Mouse (Mus musculus) MEL (cell line): ENCODE results near the gene Mif. TPM values are rescaled to one million over a fixed set of nuclear protein-coding genes. Genes with fewer than 3 reads are reported as not detected.
A peak's percentile ranks its signal among the peaks of the same experiment; 100 is the strongest.

Experiments used
- DNase-seq: peaks from one replicate; pipeline ENCODE4 v3.0.0; 2011; ENCODE audit warnings: low read depth, low spot score
- H3K27ac ChIP-seq: 2 replicates; pipeline ENCODE4 v1.5.1; 2012; ENCODE audit warnings: low read depth, mild to moderate bottlenecking, control low read depth, low read length, moderate library complexity; ENCODE audit not compliant: control insufficient read depth
- H3K27me3 ChIP-seq, 2 experiments: fragments of 150-350 bp in 1 of 2; sonication (generic) in 1 of 2; 2 replicates each; pipeline ENCODE4 v1.6.1; 2012; ENCODE audit warnings: low read length in 2 of 2, mild to moderate bottlenecking in 2 of 2, improper control_type of control experiment in 1 of 2, moderate library complexity in 1 of 2; ENCODE audit not compliant: insufficient read depth in 2 of 2, control insufficient read depth in 1 of 2
- H3K36me3 ChIP-seq, 2 experiments: 2 replicates each; pipeline ENCODE4 v1.6.1; 2012 to 2014; ENCODE audit warnings: low read length in 2 of 2, improper control_type of control experiment in 1 of 2, inconsistent platforms in 1 of 2, mild to moderate bottlenecking in 1 of 2; ENCODE audit not compliant: insufficient read depth in 2 of 2, control insufficient read depth in 1 of 2
- H3K4me1 ChIP-seq, 2 experiments: fragments of 150-350 bp in 1 of 2; sonication (generic) in 1 of 2; 2 replicates each; pipeline ENCODE4 v1.6.1; 2012; ENCODE audit warnings: low read length in 2 of 2, improper control_type of control experiment in 1 of 2, mild to moderate bottlenecking in 1 of 2; ENCODE audit not compliant: insufficient read depth in 2 of 2, control insufficient read depth in 1 of 2
- H3K4me3 ChIP-seq, 2 experiments: fragments of 150-350 bp in 1 of 2; sonication (generic) in 1 of 2; 2 replicates each; pipeline ENCODE4 v1.5.1; 2012; ENCODE audit warnings: low read depth in 2 of 2, low read length in 2 of 2, mild to moderate bottlenecking in 2 of 2, moderate library complexity in 2 of 2, control low read depth in 1 of 2, improper control_type of control experiment in 1 of 2; ENCODE audit not compliant: control insufficient read depth in 1 of 2, insufficient read depth in 1 of 2
- H3K79me2 ChIP-seq: 2 replicates; pipeline ENCODE4 v1.6.1; 2012; ENCODE audit warnings: mild to moderate bottlenecking, low read length, moderate library complexity; ENCODE audit not compliant: control insufficient read depth, poor library complexity, insufficient read depth
- H3K9ac ChIP-seq: 2 replicates; pipeline ENCODE4 v1.6.1; 2012; ENCODE audit warnings: low read depth, mild to moderate bottlenecking, control low read depth, low read length, moderate library complexity; ENCODE audit not compliant: control insufficient read depth, poor library complexity, severe bottlenecking
- H3K9me3 ChIP-seq: fragments of 150-350 bp; sonication (generic); replicated peaks from 2 replicates; pipeline ENCODE4 v1.6.1; 2012; ENCODE audit warnings: mild to moderate bottlenecking, low read length, improper control_type of control experiment, moderate library complexity; ENCODE audit not compliant: insufficient read depth
- BHLHE40 ChIP-seq: IDR thresholded peaks from 2 replicates; pipeline ENCODE4 v1.6.1; 2012; ENCODE audit warnings: low read depth, mild to moderate bottlenecking, inconsistent platforms, low read length, improper control_type of control experiment, borderline replicate concordance
- CHD1 ChIP-seq: IDR thresholded peaks from 2 replicates; pipeline ENCODE4 v1.6.1; 2012; ENCODE audit warnings: low read depth, mild to moderate bottlenecking, inconsistent platforms, low read length, improper control_type of control experiment
- CHD2 ChIP-seq: IDR thresholded peaks from 2 replicates; pipeline ENCODE4 v1.6.1; 2011; ENCODE audit warnings: low read length, improper control_type of control experiment
- ELF1 ChIP-seq: IDR thresholded peaks from 2 replicates; pipeline ENCODE4 v1.6.1; 2014; ENCODE audit warnings: low read depth, mild to moderate bottlenecking, inconsistent platforms, low read length, improper control_type of control experiment, moderate library complexity
- EP300 ChIP-seq, 2 experiments: IDR thresholded peaks; 2 replicates each; pipeline ENCODE4 v1.6.1; 2011; ENCODE audit warnings: improper control_type of control experiment in 2 of 2, low read length in 2 of 2, low read depth in 1 of 2, mild to moderate bottlenecking in 1 of 2
- ETS1 ChIP-seq: IDR thresholded peaks from 2 replicates; pipeline ENCODE4 v1.6.1; 2012; ENCODE audit warnings: low read depth, mild to moderate bottlenecking, inconsistent platforms, low read length, improper control_type of control experiment, moderate library complexity
- GATA1 ChIP-seq: IDR thresholded peaks from 2 replicates; pipeline ENCODE4 v1.6.1; 2011; ENCODE audit warnings: low read depth, low read length, improper control_type of control experiment
- HCFC1 ChIP-seq: IDR thresholded peaks from 2 replicates; pipeline ENCODE4 v1.6.1; 2012; ENCODE audit warnings: low read depth, mild to moderate bottlenecking, inconsistent platforms, low read length, improper control_type of control experiment, moderate library complexity
- JUND ChIP-seq: IDR thresholded peaks from 2 replicates; pipeline ENCODE4 v1.6.1; 2011; ENCODE audit warnings: low read depth, mild to moderate bottlenecking, improper control_type of control experiment, low read length
- MAFK ChIP-seq: IDR thresholded peaks from 2 replicates; pipeline ENCODE4 v1.6.1; 2011; ENCODE audit warnings: low read depth, mild to moderate bottlenecking, low read length, improper control_type of control experiment, borderline replicate concordance
- MAX ChIP-seq: IDR thresholded peaks from 2 replicates; pipeline ENCODE4 v1.6.1; 2011; ENCODE audit warnings: low read length, improper control_type of control experiment
- MAZ ChIP-seq: IDR thresholded peaks from 2 replicates; pipeline ENCODE4 v1.6.1; 2012; ENCODE audit warnings: low read depth, mild to moderate bottlenecking, inconsistent platforms, low read length, improper control_type of control experiment
- MEF2A ChIP-seq: IDR thresholded peaks from 2 replicates; pipeline ENCODE4 v1.6.1; 2014; ENCODE audit warnings: low read depth, mild to moderate bottlenecking, inconsistent platforms, low read length, improper control_type of control experiment; ENCODE audit not compliant: poor library complexity, insufficient replicate concordance, severe bottlenecking; ENCODE audit errors: extremely low read depth
- MXI1 ChIP-seq: IDR thresholded peaks from 2 replicates; pipeline ENCODE4 v1.6.1; 2011; ENCODE audit warnings: mild to moderate bottlenecking, low read depth, low read length, improper control_type of control experiment
- MYB ChIP-seq: IDR thresholded peaks from 2 replicates; pipeline ENCODE4 v1.6.1; 2011; ENCODE audit warnings: mild to moderate bottlenecking, low read depth, low read length, improper control_type of control experiment
- NELFE ChIP-seq: IDR thresholded peaks from 2 replicates; pipeline ENCODE4 v1.6.1; 2011; ENCODE audit warnings: low read depth, low read length, improper control_type of control experiment
- NRF1 ChIP-seq: IDR thresholded peaks from 2 replicates; pipeline ENCODE4 v1.6.1; 2014; ENCODE audit warnings: low read depth, mild to moderate bottlenecking, inconsistent platforms, low read length, improper control_type of control experiment, moderate library complexity; ENCODE audit not compliant: poor library complexity, insufficient read depth, severe bottlenecking
- POLR2A ChIP-seq, 2 experiments: IDR thresholded peaks; 2 replicates each; pipeline ENCODE4 v1.6.1; 2011 to 2012; ENCODE audit warnings: low read length in 2 of 2, mild to moderate bottlenecking in 2 of 2, control low read depth in 1 of 2, improper control_type of control experiment in 1 of 2, low read depth in 1 of 2, moderate library complexity in 1 of 2; ENCODE audit not compliant: control insufficient read depth in 1 of 2, insufficient read depth in 1 of 2, poor library complexity in 1 of 2
- POLR2AphosphoS2 ChIP-seq: IDR thresholded peaks from 2 replicates; pipeline ENCODE4 v1.6.1; 2011; ENCODE audit warnings: low read length, improper control_type of control experiment
- POLR2AphosphoS5 ChIP-seq: IDR thresholded peaks from 2 replicates; pipeline ENCODE4 v1.6.1; 2012; ENCODE audit warnings: low read depth, borderline replicate concordance, mild to moderate bottlenecking, inconsistent platforms, low read length, moderate library complexity, mixed read lengths
- RAD21 ChIP-seq: IDR thresholded peaks from 2 replicates; pipeline ENCODE4 v1.6.1; 2011; ENCODE audit warnings: mild to moderate bottlenecking, low read depth, low read length, improper control_type of control experiment
- RCOR1 ChIP-seq: IDR thresholded peaks from 2 replicates; pipeline ENCODE4 v1.6.1; 2012; ENCODE audit warnings: low read depth, mild to moderate bottlenecking, inconsistent platforms, low read length, improper control_type of control experiment
- SMC3 ChIP-seq: IDR thresholded peaks from 2 replicates; pipeline ENCODE4 v1.6.1; 2011; ENCODE audit warnings: low read depth, low read length, improper control_type of control experiment
- TAL1 ChIP-seq: IDR thresholded peaks from 2 replicates; pipeline ENCODE4 v1.6.1; 2012; ENCODE audit warnings: mild to moderate bottlenecking, inconsistent platforms, low read length, moderate library complexity, mixed read lengths
- TBP ChIP-seq: IDR thresholded peaks from 2 replicates; pipeline ENCODE4 v1.8.0; 2011; ENCODE audit warnings: low read depth, low read length, improper control_type of control experiment
- TCF12 ChIP-seq: IDR thresholded peaks from 2 replicates; pipeline ENCODE4 v1.6.1; 2014; ENCODE audit warnings: low read depth, mild to moderate bottlenecking, inconsistent platforms, low read length, improper control_type of control experiment, moderate library complexity
- UBTF ChIP-seq: IDR thresholded peaks from 2 replicates; pipeline ENCODE4 v1.6.1; 2012; ENCODE audit warnings: low read depth, mild to moderate bottlenecking, inconsistent platforms, low read length, improper control_type of control experiment, moderate library complexity, borderline replicate concordance; ENCODE audit not compliant: insufficient read depth
- USF1 ChIP-seq: IDR thresholded peaks from 2 replicates; pipeline ENCODE4 v1.6.1; 2014; ENCODE audit warnings: low read depth, mild to moderate bottlenecking, inconsistent platforms, low read length, improper control_type of control experiment, moderate library complexity
- ZC3H11A ChIP-seq: IDR thresholded peaks from 2 replicates; pipeline ENCODE4 v1.6.1; 2012; ENCODE audit warnings: low read depth, mild to moderate bottlenecking, inconsistent platforms, low read length, improper control_type of control experiment
- ZKSCAN1 ChIP-seq: IDR thresholded peaks from 2 replicates; pipeline ENCODE4 v1.6.1; 2012; ENCODE audit warnings: low read depth, mild to moderate bottlenecking, inconsistent platforms, low read length, improper control_type of control experiment, moderate library complexity
- ZMIZ1 ChIP-seq: IDR thresholded peaks from 2 replicates; pipeline ENCODE4 v1.6.1; 2012; ENCODE audit warnings: low read depth, mild to moderate bottlenecking, inconsistent platforms, low read length, improper control_type of control experiment, moderate library complexity
- ZNF384 ChIP-seq: IDR thresholded peaks from 2 replicates; pipeline ENCODE4 v1.6.1; 2012; ENCODE audit warnings: low read depth, mild to moderate bottlenecking, inconsistent platforms, low read length, improper control_type of control experiment
- polyA plus RNA-seq, 2 experiments: library from polyadenylated mRNA; stranded (reverse) in 1 of 2; unstranded in 1 of 2; fragments of >175 nt in 1 of 2; fragments of >200 nt in 1 of 2; gene quantifications; 2 replicates each; pipeline versions ENCODE4 v1.2.1 to v1.2.4; 2012; ENCODE audit warnings: low replicate concordance in 2 of 2, low read depth in 1 of 2; ENCODE audit not compliant: insufficient read length in 2 of 2, insufficient read depth in 1 of 2, missing spikeins in 1 of 2
- total RNA-seq: library from RNA; depleted of rRNA; stranded (reverse); fragments of 300-350 nt; gene quantifications from 2 replicates; pipeline ENCODE4 v1.2.3, GENCODE M21; 2012

Mif gene
- total and polyA plus RNA-seq, 3 experiments: 817 to 2,606 (median 862) TPM

GRCm38 (mm10) chr10:75829529-75830274 is 30.3 kb downstream of the Mif start:
- Histone ChIP-seq H3K36me3 (peaks cover 0 to 32% of the 10 kb centered on the region in 2 experiments; a peak in 2 of 4 replicates), H3K9me3 (no peaks in the 10 kb centered on the region), H3K4me1 (peaks cover 3 to 42% of the 10 kb centered on the region in 2 experiments), H3K27ac (peak overlapping the region; percentile 61)
- peak; percentile 55 for DNase-seq
- TF ChIP-seq ZKSCAN1: no peak
- TF ChIP-seq MYB: no peak
- TF ChIP-seq POLR2AphosphoS5: no peak
- no peak for TF ChIP-seq MXI1
- peak; percentile 57; the same call in 1 of the 2 replicates for TF ChIP-seq ETS1
- TF ChIP-seq JUND: 0 out of 2 replicates have a peak, but pooled peaks have one; percentile 50
- no peak for TF ChIP-seq USF1
- TF ChIP-seq ZMIZ1: peak; percentile 82
- TF ChIP-seq UBTF: no peak
- no peak for TF ChIP-seq MAFK
- no peak for TF ChIP-seq CHD1
- peak in 1 of 2 experiments; percentile 89; a peak in 3 of 4 replicates for TF ChIP-seq POLR2A (IDR thresholded peaks at IDR 0.05; ENCODE audit: control insufficient read depth in 1 of 2, insufficient read depth in 1 of 2, low read depth in 1 of 2, low read length in 2 of 2, poor library complexity in 1 of 2)
- TF ChIP-seq CHD2: no peak
- no peak for TF ChIP-seq ZNF384
- no peak for TF ChIP-seq ELF1
- TF ChIP-seq HCFC1: no peak
- 0 out of 2 replicates have a peak, but pooled peaks have one; percentile 34 for TF ChIP-seq POLR2AphosphoS2
- peak; percentile 44; the same call in 1 of the 2 replicates for TF ChIP-seq TCF12
- TF ChIP-seq TBP: peak; percentile 98
- TF ChIP-seq MEF2A: no peak
- TF ChIP-seq MAX: no peak
- TF ChIP-seq MAZ: no peak
- peak; percentile 64 for TF ChIP-seq GATA1
- TF ChIP-seq ZC3H11A: no peak
- TF ChIP-seq RCOR1: 0 out of 2 replicates have a peak, but pooled peaks have one; percentile 37
- peak; percentile 48 for TF ChIP-seq NELFE
- no peak for TF ChIP-seq NRF1
- TF ChIP-seq SMC3: no peak
- TF ChIP-seq TAL1: peak; percentile 76
- peak; percentile 64 to 73 for TF ChIP-seq EP300 (IDR thresholded peaks at IDR 0.05; ENCODE audit: low read depth in 1 of 2, low read length in 2 of 2)
- no peak for TF ChIP-seq RAD21
- no peak for TF ChIP-seq BHLHE40
- TF ChIP-seq, all 39 proteins: peak for 12
- Histone ChIP-seq H3K79me2 (no peaks in the 10 kb centered on the region), H3K4me3 (no peak overlapping the region), H3K27me3 (no peaks in the 10 kb centered on the region), H3K9ac (no peak overlapping the region)
